Mouse (Mus musculus) gastrocnemius, postnatal 36 days (tissue): ENCODE measurements around the gene Rtcb. TPM values are rescaled to one million over a fixed set of nuclear protein-coding genes. Genes with fewer than 3 reads are reported as not detected.

Source experiments
- DNase-seq, 2 experiments: peaks; one replicate each; pipeline ENCODE4 v3.0.0; 2022
- intact Hi-C: fragments of 180-260 bp; cut with DNase I; formaldehyde crosslinking; loops from one replicate; pipeline ENCODE4 v1.15.1; 2025
- total RNA-seq, 2 experiments: library from RNA; stranded (reverse); gene quantifications; 2 replicates each; pipeline ENCODE4 v1.2.3; 2021

Gene Rtcb
- total RNA-seq, 2 experiments from 2014 or later: 41.1 to 46.4 TPM

GRCm38 (mm10) chr10:85951765-85952443, 5.7 kb downstream of the Rtcb start:
- intact Hi-C loops: no loop called here
- no peak for DNase-seq

DNA sequence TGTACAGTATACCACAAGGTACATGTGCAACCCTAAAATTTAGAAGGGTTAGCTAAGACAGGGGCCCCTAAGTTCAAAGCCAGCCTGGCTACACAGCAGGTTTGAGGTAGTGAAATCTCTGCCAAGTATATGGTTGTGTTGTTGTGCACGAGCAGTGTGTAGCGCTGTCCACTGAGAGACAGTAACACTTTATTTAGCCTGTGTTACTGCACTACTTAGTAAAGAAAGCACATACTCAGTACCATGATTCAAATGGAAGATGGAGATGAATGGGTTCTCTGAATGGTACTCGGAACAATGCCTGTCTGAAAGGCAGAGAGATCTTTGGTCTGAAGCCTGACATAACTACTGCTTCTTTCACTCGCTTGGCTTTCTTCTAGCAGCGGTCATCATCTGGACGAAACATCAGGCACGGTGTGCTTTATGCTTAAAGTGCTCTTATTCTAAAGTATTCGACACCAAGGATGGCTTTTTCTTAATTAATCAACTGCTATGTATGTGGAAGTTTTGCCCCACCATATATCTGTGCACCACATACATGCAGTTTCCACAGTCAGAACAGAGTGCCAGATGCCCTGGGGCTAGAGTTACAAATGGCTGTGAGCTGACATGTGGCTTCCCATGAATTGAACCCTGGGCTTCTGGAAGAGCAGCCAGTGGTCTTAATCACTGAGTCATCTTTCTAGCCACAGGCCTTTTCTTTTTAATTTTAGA, 9.0 kb downstream of the Rtcb start:
- intact Hi-C loops: no loop called here
- DNase-seq: no peak

DNA sequence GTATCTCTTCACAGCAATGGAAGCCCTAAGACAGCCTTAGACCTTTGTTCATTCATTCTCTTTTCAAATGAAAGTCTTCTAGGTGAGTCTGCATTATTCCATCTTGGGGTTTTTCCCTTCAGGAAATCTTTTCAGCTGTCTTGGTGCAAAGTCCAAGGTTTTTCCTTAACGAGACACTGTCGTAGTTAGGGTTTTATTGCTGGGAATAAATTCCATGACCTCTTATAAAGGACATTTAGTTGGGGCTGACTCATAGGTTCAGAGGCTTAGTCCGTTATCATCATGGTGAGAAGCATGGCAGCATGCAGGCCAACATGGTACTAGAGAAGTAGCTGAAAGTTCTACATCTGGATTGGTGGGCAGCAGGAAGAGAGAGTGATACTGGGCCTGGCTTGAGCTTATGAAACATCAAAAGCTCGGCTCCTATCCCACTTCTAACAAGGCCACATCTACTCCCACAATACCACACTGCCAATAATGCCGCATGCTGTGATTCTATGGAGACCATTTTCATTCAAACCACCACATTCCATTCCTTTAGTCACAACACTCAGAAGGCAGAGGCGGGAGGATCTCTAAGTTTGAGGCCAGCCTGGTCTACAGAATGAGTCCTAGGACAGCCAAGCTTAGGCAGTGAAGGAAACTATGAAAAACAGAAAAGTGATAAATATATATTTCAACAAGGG, 21.2 kb downstream of the Rtcb start:
- intact Hi-C loops: no loop called here
- no peak for DNase-seq

GRCm38 (mm10) chr10:85929962-85930361, 27.7 kb downstream of the Rtcb start:
- intact Hi-C loops: no loop called here

GRCm38 (mm10) chr10:85929208-85929591, 28.4 kb downstream of the Rtcb start:
- no peak for DNase-seq
- intact Hi-C loops: no loop called here

More at GRCm38 (mm10) chr10:85929962-85930361, 27.7 kb downstream of the Rtcb start:
- DNase-seq: no peak

DNA sequence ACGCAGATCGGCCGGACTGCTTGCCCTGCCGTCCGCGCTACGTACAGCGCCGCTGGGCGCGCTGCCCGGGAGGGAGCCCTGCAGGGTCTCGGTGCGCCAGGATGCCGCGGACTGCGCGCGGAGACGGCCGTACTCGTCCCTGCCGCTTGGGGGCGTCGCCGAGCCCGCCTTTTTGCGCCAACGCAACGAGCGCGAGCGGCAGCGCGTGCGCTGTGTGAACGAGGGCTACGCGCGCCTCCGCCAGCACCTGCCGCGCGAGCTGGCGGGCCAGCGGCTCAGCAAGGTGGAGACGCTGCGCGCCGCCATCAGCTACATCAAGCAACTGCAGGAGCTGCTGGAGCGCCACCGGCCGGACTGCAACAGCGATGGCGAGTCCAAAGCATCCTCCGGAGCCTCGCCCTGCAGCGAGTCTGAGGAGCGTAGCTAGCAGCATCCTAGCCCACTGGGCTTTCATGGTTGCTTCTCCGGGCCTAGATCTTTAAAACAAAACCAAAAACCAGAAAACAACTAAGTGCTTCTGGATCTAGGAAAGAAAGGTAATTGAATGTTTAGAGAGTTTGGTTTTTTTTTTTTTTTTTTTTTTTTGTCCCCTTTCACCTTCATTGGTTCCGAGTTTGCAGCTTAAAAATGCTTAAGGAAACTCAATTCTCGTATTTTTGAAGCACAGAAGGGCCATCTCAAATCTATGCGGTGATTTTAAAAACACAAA, 29.0 kb downstream of the Rtcb start:
- peak in 1 of 2 experiments; percentile 21 for DNase-seq
- intact Hi-C loops: no loop called here

DNA sequence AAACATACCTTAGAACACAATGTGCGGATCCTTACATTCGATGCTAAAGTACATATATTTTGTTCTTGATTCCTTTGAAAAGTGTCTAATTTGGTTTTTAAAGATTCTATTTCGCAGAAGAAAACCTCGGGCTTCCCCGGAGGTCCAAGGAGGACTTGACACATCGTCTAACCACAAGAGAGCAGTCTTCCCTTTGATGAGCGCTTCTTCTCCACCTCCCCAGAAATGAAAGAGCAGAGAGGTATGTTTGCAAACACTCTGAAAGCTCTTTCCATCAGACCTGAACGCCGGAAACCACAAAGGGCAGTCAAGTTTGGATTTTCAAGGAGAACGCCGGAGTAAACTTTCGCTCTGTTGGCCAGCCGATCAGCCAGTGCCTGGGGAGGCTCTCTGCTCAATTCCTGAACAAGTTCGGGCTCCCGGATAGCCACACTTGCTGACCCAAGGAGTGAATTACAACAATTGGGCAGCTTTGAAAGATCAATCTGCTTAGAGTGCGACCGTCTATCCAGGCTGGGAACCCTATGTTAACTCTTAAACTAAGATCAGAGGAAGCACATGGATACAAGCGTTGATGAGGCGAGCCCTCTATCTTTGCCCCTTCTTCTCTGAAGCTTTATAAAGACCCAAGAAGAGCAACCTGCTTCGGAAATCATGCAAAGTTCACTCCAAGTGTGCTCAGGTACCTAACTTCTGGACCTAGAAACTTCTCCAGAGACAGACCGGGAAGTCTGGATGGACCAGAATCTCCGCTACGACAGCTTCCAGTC, 29.8 kb downstream of the Rtcb start, which contains the start of gene Ascl4:
TSS of gene Ascl4 (plus strand) at position 6 of the 770 bp plus-strand sequence.
- DNase-seq: no peak
- intact Hi-C loops: no loop called here

DNA sequence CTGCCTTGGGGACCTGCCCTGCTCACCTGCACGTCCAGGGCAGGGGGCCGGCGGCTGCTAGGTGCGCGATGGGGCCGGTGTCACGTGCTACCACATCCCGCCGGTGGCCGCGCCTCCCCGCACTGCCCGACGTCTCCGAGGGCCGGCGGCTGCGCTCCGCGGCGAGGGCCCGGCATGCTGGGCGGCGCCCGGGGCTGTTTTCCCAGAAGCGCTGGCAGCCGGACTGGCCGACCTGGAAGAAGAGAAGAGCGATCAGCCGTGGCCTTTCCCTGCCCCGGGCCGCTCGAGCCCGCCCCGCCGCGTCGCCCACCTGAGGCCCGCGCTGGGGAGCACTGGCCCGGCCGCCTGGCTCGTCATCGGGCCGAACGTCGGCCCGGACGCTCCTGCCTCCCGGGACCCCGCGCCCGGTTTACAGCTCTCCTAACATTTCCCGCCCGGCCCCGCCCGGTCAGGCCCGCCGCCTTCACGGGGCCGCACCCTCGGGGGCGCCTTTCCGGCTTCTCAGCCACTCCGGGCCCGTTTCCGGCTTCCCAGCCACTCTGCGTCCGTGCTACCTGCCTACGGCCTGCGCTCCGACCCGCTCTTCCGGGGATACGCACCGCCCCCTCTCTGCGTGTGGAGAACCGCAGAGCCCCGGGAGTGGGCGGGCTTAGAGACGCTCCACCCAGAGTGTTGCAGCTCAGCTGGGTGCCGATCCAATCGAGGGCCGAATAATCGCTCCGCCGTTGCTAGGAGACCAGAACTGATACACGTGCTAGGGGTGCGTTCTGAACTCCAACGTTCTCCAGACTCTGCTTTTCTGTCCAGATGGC, 40.9 kb downstream of the Rtcb start, which contains the start of gene Prdm4:
TSS of gene Prdm4 (minus strand) at position 645 of the 812 bp plus-strand sequence.
- intact Hi-C loops: loop anchor here (5.0 to 10.0 kb wide), 2 partner anchors 41 to 732 kb away; partner anchors contain the start of genes Cry1 and Rtcb
- peak; percentile 88 to 95 for DNase-seq

Other genes with a start within 250 kb of the Rtcb start
- gene Pwp1, start 128.3 kb downstream of the Rtcb start, total RNA-seq: 10 to 100 TPM; 12.2 to 17.8 TPM
- 10 to 100 TPM; 13.4 to 13.6 TPM for gene Prdm4, start 40.7 kb downstream of the Rtcb start, total RNA-seq
- gene Ascl4, start 30.1 kb downstream of the Rtcb start, total RNA-seq: not detected
- not detected for gene Bpifc, start 54.1 kb upstream of the Rtcb start, total RNA-seq
- 1 to 10 TPM; 7.9 to 9.4 TPM for gene Fbxo7, start 64.1 kb upstream of the Rtcb start, total RNA-seq